Mouse (Mus musculus): Measurements from ENCODE around the gene Ubl3. TPM values are rescaled to one million over a fixed set of nuclear protein-coding genes. Genes with fewer than 3 reads are reported as not detected.

Ubl3 gene
- total and polyA plus RNA-seq, 3 experiments = 43.6 to 112 (median 92.7) TPM

GRCm38 (mm10) chr5:148558472-148558871 lies 5.9 kb upstream of the Ubl3 start:
- no peaks in the 10 kb centered on the region for H3K79me2 ChIP-seq (replicated peaks; ENCODE audit: control insufficient read depth, insufficient read depth, low read length)
- TF ChIP-seq EP300 (IDR thresholded peaks at IDR 0.05; ENCODE audit: insufficient read depth, low read depth, low read length) = no peak
- TF ChIP-seq CTCF (IDR thresholded peaks at IDR 0.05) = no peak
- no peak for TF ChIP-seq POLR2A (IDR thresholded peaks at IDR 0.05; ENCODE audit: insufficient read depth, low read depth, low read length)
- no peaks in the 10 kb centered on the region for H3K4me1 ChIP-seq (ENCODE audit: control insufficient read depth, insufficient read depth, low read length)
- DNase-seq = no peak
- 93% methylated on average over 6 of the region's 6 CpGs for WGBS
- intact Hi-C loops (cut with DNase I) = no loop called here
- H3K27ac ChIP-seq = no peak overlapping the region
- no peak overlapping the region for H3K9ac ChIP-seq (ENCODE audit: low read depth, low read length)
- H3K36me3 ChIP-seq (ENCODE audit: control insufficient read depth, insufficient read depth, low read length) = no peaks in the 10 kb centered on the region
- no peak overlapping the region for H3K4me3 ChIP-seq
- no peaks in the 10 kb centered on the region for H3K27me3 ChIP-seq (ENCODE audit: control insufficient read depth, insufficient read depth, low read length)

- WGBS = 65% methylated on average over 5 of the region's 5 CpGs
- H3K27ac ChIP-seq = no peak overlapping the region
- H3K36me3 ChIP-seq (ENCODE audit: control insufficient read depth, insufficient read depth, low read length) = no peaks in the 10 kb centered on the region
- H3K4me1 ChIP-seq (ENCODE audit: control insufficient read depth, insufficient read depth, low read length) = no peaks in the 10 kb centered on the region; the same call in 1 of the 2 replicates
- no peak overlapping the region for H3K4me3 ChIP-seq
- TF ChIP-seq EP300 (IDR thresholded peaks at IDR 0.05; ENCODE audit: insufficient read depth, low read depth, low read length) = no peak
- TF ChIP-seq POLR2A (IDR thresholded peaks at IDR 0.05; ENCODE audit: insufficient read depth, low read depth, low read length) = no peak
- no peak for TF ChIP-seq CTCF (IDR thresholded peaks at IDR 0.05)
- DNase-seq = no peak
- no peak overlapping the region for H3K9ac ChIP-seq (ENCODE audit: low read depth, low read length)
- intact Hi-C loops (cut with DNase I) = no loop called here
- H3K27me3 ChIP-seq (ENCODE audit: control insufficient read depth, insufficient read depth, low read length) = no peaks in the 10 kb centered on the region
- H3K79me2 ChIP-seq (replicated peaks; ENCODE audit: control insufficient read depth, insufficient read depth, low read length) = no peaks in the 10 kb centered on the region
Measured at GRCm38 (mm10) chr5:148556509-148556908, 3.9 kb upstream of the Ubl3 start.

- Histone ChIP-seq H3K27ac (no peak overlapping the region), H3K27me3 (ENCODE audit: control insufficient read depth, insufficient read depth, low read length) (no peaks in the 10 kb centered on the region), H3K4me3 (no peak overlapping the region), H3K36me3 (ENCODE audit: control insufficient read depth, insufficient read depth, low read length) (no peaks in the 10 kb centered on the region), H3K4me1 (ENCODE audit: control insufficient read depth, insufficient read depth, low read length) (peaks cover 4% of the 10 kb centered on the region), H3K79me2 (replicated peaks; ENCODE audit: control insufficient read depth, insufficient read depth, low read length) (no peaks in the 10 kb centered on the region; the same call in 1 of the 2 replicates), H3K9ac (ENCODE audit: low read depth, low read length) (no peak overlapping the region)
- intact Hi-C loops (cut with DNase I) = no loop called here
- 86% methylated on average over 10 of the region's 10 CpGs for WGBS
- TF ChIP-seq EP300 (IDR thresholded peaks at IDR 0.05; ENCODE audit: insufficient read depth, low read depth, low read length) = no peak
- no peak for DNase-seq
Measured at GRCm38 (mm10) chr5:148555156-148555555, 2.6 kb upstream of the Ubl3 start.

- WGBS = 18% methylated on average over 16 of the region's 16 CpGs
Measured at GRCm38 (mm10) chr5:148554701-148555100, 2.1 kb upstream of the Ubl3 start.

GRCm38 (mm10) chr5:148554242-148554641 lies 1.7 kb upstream of the Ubl3 start:
- Histone ChIP-seq H3K79me2 (replicated peaks; ENCODE audit: control insufficient read depth, insufficient read depth, low read length) (peaks cover 1% of the 10 kb centered on the region; the same call in 1 of the 2 replicates), H3K27ac (no peak overlapping the region), H3K4me3 (no peak overlapping the region), H3K36me3 (ENCODE audit: control insufficient read depth, insufficient read depth, low read length) (peaks cover 9% of the 10 kb centered on the region), H3K27me3 (ENCODE audit: control insufficient read depth, insufficient read depth, low read length) (no peaks in the 10 kb centered on the region), H3K4me1 (ENCODE audit: control insufficient read depth, insufficient read depth, low read length) (peaks cover 5% of the 10 kb centered on the region), H3K9ac (ENCODE audit: low read depth, low read length) (no peak overlapping the region)
- DNase-seq = no peak
- WGBS = 49% methylated on average over 7 of the region's 7 CpGs
- intact Hi-C loops (cut with DNase I) = loop anchor here (5.0 kb wide), 3 partner anchors 42 to 188 kb away; no protein-coding TSS in a partner anchor
- TF ChIP-seq POLR2A (IDR thresholded peaks at IDR 0.05; ENCODE audit: insufficient read depth, low read depth, low read length) (no peak), EP300 (IDR thresholded peaks at IDR 0.05; ENCODE audit: insufficient read depth, low read depth, low read length) (no peak), CTCF (IDR thresholded peaks at IDR 0.05) (no peak)

More at GRCm38 (mm10) chr5:148554701-148555100, 2.1 kb upstream of the Ubl3 start:
- intact Hi-C loops (cut with DNase I) = loop anchor here (5.0 kb wide), 3 partner anchors 42 to 188 kb away; no protein-coding TSS in a partner anchor
- TF ChIP-seq EP300 (IDR thresholded peaks at IDR 0.05; ENCODE audit: insufficient read depth, low read depth, low read length) = no peak
- TF ChIP-seq CTCF (IDR thresholded peaks at IDR 0.05) = no peak
- no peak for TF ChIP-seq POLR2A (IDR thresholded peaks at IDR 0.05; ENCODE audit: insufficient read depth, low read depth, low read length)
- peaks cover 4% of the 10 kb centered on the region for H3K36me3 ChIP-seq (ENCODE audit: control insufficient read depth, insufficient read depth, low read length)
- H3K27ac ChIP-seq = no peak overlapping the region
- no peaks in the 10 kb centered on the region for H3K27me3 ChIP-seq (ENCODE audit: control insufficient read depth, insufficient read depth, low read length)
- no peaks in the 10 kb centered on the region; the same call in 1 of the 2 replicates for H3K79me2 ChIP-seq (replicated peaks; ENCODE audit: control insufficient read depth, insufficient read depth, low read length)
- no peak for DNase-seq
- peaks cover 4% of the 10 kb centered on the region for H3K4me1 ChIP-seq (ENCODE audit: control insufficient read depth, insufficient read depth, low read length)
- H3K4me3 ChIP-seq = no peak overlapping the region
- H3K9ac ChIP-seq (ENCODE audit: low read depth, low read length) = no peak overlapping the region

GRCm38 (mm10) chr5:148553723-148554122 lies 1.1 kb upstream of the Ubl3 start:
- Histone ChIP-seq H3K79me2 (replicated peaks; ENCODE audit: control insufficient read depth, insufficient read depth, low read length) (peaks cover 1% of the 10 kb centered on the region; the same call in 1 of the 2 replicates), H3K4me1 (ENCODE audit: control insufficient read depth, insufficient read depth, low read length) (peaks cover 8% of the 10 kb centered on the region), H3K36me3 (ENCODE audit: control insufficient read depth, insufficient read depth, low read length) (peaks cover 10% of the 10 kb centered on the region), H3K4me3 (no peak overlapping the region), H3K27ac (no peak overlapping the region), H3K9ac (ENCODE audit: low read depth, low read length) (no peak overlapping the region), H3K27me3 (ENCODE audit: control insufficient read depth, insufficient read depth, low read length) (no peaks in the 10 kb centered on the region)
- 64% methylated on average over 14 of the region's 14 CpGs for WGBS
- TF ChIP-seq POLR2A (IDR thresholded peaks at IDR 0.05; ENCODE audit: insufficient read depth, low read depth, low read length) = no peak
- no peak for TF ChIP-seq EP300 (IDR thresholded peaks at IDR 0.05; ENCODE audit: insufficient read depth, low read depth, low read length)
- no peak for TF ChIP-seq CTCF (IDR thresholded peaks at IDR 0.05)
- no peak for DNase-seq
- intact Hi-C loops (cut with DNase I) = loop anchor here (5.0 kb wide), 3 partner anchors 41 to 189 kb away; no protein-coding TSS in a partner anchor

Measured in heart, adult 2 months (tissue).